Mouse (Mus musculus): Measurements from ENCODE around the gene Tmem59l. TPM values are rescaled to one million over a fixed set of nuclear protein-coding genes. Genes with fewer than 3 reads are reported as not detected.

Gene Tmem59l
- polyA plus RNA-seq, 1 experiment, result not detected

DNA sequence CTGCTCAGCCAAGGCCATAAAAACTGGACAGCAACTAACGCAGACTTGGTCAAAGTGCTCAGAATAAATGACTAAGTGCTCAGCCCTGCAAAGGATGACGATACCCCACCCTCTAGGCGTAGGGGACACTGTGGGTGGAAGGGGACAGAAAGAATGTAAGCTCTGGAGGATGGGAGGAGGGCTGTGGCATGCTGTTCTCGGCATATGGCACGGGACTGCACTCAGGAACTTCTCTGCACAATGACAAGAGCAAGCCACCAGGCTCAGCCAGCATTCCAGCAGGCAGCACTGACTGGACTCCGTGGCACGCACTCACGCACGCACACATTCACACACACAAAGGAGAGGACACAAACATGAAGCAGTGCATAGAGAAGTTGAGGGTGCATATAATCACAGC lies 26.6 kb downstream of the Tmem59l start:
- no peak for TF ChIP-seq GATA1 (IDR thresholded peaks at IDR 0.05; ENCODE audit: low read length)

DNA sequence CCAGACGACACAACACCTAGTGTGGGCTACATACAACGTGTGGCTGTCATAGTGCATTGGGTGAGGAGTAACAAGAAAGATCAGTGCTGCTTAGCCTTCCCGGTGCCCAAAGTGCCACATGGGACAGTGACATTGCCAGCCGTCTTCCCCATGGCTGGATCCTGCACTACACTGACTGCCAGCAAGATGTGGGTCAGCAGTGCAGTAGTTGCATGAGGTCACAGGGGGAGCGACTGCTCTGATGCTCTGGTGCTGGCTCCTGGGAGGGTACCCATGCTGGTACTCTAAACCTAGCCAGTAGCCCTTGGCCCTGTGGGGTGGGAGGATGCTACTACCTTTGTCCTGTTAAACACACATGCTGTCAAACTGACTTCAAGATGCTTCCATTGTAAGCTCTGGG lies 27.0 kb downstream of the Tmem59l start:
- TF ChIP-seq GATA1 (IDR thresholded peaks at IDR 0.05; ENCODE audit: low read length), result no peak

DNA sequence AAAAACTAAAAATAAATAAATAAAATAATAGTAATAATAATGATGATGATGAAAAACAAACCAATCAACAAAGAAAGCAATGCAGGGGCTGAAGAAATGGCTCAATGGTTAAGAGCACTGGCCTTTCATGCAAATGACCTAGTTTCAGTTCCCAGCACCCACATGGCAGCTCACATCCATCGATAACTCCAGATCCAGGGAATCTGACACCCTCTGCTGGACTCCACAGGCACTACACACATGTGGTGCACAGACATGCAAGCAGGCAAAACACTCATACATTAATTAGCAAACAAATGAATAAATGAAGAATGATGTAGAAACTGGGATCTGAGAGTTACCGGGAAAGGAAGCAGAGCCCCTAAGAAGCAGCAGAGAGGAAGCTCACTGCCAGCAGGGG lies 27.5 kb downstream of the Tmem59l start:
- no peak for TF ChIP-seq GATA1 (IDR thresholded peaks at IDR 0.05; ENCODE audit: low read length)

DNA sequence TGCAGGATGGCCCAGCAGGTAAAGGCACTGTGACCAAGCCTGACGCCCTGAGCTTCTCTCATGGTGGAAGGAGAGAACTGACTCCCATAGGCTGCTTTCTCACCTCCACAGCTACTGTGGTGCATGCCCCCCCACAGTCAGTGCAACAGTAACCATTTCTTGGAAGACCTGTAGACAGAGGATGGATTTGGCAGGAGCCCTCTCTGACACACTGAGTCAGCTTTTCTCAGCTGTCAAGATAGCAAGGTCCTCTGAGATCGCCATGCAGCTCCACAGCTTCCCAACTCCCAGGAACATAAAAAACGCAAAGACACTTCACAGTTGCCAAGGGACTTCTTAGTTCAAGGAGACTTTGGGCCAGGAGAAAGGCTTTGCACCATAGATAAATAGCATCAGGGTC lies 28.7 kb downstream of the Tmem59l start:
- TF ChIP-seq GATA1 (IDR thresholded peaks at IDR 0.05; ENCODE audit: low read length), result no peak

DNA sequence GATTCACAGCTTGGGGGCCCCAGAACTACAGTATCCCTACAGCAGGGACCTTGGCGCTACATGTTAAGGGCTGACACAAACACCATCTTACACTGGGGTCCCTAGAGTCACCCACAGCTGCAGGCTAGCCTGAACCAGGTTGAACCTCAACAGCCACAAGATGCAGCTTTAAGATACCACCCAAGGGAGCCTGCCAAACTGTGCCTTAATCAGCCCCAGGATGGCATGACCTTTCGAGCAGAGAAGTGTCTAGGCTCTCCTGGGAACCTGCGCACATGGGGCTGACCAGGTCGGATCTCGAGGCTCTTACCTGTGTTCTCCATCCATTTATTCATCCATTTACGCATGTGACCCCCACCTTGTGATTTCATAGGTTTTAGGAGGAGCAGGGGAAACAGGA lies 29.3 kb downstream of the Tmem59l start:
- TF ChIP-seq GATA1 (IDR thresholded peaks at IDR 0.05; ENCODE audit: low read length), result no peak

DNA sequence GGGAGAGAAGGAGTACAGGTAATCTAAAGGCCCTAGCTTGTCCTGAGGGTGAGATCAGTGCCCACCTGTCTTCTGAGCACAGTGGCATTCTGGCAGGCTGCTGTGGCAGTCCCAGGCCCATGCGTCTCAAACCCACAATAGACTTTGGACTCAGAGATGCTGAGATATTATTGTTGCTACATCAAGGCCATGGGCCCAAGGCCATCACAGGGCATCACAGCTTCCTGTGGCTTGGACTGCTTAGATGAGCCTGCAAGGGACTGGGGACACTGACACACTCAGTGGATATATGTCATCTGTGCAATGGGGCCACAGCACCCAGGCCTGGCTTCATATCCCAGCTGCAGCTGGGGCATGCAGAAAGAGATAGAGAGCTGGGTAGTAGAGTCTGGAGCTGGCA lies 30.2 kb downstream of the Tmem59l start:
- TF ChIP-seq GATA1 (IDR thresholded peaks at IDR 0.05; ENCODE audit: low read length), result no peak

DNA sequence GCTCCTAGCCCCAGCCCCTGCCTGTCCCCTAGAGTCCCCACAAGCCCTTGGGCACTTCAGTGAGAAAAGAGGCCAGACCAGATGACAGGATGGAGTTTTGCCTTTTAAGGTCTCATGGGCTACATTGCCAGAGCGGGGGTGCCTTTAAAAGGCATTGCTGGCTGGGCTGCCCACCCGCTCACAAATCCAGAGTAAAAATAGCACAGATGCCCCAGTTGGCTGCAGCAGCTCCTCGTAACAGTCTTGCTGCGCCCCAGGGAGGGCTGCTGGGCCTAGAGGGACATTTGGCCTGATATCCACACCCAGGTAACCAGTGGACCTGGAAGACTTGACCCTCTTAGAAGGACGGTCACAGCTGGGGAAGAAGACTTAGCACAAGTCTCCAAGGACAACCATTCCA lies 33.3 kb downstream of the Tmem59l start:
- TF ChIP-seq GATA1 (IDR thresholded peaks at IDR 0.05; ENCODE audit: low read length), result no peak

DNA sequence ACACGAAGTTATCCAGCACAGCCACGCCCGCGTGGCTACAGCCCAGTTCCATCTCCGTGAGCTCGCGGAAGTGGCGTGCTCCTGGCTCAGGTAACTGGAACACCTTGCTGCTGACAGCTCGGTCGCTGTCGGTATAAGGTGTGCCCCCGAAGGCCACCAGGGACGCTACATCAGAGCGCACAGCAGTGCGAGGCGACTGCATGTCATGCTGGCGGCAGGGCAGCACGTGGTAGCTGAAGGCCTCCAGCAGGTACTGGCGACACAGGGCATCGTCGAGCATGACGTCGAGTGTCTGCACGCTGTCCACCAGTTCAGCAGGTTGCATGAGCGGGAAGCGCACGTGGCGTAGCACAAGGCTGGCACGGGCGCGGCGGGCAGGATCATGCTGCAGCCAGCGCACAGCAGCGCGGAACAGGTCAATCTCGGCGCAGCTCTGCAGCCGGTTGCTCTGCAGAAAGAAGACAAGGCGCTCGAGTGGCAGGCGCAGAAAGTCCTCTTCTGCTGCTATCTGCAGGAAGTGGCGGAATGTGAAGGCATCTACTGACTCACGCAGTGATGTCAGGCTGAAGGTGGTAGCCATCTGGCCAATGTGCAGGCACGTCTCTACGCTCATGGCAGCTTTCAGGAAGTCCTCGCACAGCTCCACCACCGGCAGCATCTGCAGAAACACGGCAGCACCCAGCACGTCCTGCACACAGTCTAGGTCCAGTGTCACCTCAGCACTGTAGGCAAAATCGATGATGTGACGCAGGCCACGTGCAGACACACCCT lies 34.8 kb downstream of the Tmem59l start:
- TF ChIP-seq GATA1 (IDR thresholded peaks at IDR 0.05; ENCODE audit: low read length), result no peak

DNA sequence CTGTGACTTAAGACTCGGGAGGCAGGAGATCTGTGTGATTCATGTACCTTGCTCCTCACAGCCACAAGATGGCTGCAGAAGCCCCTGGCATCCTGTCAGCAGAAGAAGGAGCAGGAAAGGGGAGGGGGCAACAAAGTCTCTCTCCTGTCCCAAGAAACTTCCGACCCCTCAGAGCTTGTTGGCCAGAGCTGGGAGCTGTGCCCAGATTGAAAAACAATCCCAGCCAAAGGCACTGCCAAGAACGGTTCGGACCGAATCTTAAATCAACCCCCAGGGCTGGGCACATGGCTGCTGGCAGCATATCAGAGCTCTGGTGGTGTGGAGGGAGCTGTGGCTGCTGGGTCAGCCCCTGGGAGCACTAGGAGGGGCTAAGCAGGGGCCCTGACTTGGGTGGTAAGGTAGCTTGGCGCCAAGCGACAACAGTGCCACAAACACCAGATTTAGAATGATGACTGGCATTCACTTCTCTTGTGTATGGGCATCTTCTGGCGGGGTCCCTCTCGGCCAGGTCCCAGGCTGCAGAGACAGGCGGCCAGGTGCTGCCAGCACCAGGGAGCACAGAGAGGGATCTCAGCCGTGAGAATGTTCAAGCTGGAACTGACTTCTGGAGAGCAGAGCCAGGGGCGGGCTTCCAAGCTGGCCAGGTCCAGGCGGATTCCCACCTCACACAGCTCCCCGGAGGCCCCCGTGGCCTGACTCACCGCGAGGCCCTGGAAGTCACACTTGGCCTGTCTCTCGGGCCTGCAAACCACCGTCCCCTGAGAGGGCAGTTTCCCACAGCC lies 39.3 kb downstream of the Tmem59l start:
- no peak for TF ChIP-seq GATA1 (IDR thresholded peaks at IDR 0.05; ENCODE audit: low read length)

DNA sequence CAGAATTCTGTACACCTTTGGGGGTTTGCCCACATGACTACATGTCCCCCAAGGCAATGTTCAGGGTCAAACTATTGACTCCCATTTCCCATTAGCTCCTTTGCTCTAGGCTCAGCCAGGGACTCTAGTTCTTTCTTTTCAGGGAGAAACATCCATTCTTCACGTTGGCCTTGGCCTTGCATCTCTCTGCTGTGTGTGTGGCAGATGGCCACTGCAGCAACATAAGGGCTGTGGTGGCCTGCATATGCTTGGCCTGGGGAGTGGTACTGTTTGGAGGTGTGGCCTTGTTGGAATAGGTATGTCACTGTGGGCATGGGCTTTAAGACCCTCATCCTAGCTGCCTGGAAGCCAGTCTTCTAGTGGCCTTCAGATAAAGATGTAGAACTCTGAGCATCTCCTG lies 41.2 kb downstream of the Tmem59l start:
- no peak for TF ChIP-seq GATA1 (IDR thresholded peaks at IDR 0.05; ENCODE audit: low read length)

DNA sequence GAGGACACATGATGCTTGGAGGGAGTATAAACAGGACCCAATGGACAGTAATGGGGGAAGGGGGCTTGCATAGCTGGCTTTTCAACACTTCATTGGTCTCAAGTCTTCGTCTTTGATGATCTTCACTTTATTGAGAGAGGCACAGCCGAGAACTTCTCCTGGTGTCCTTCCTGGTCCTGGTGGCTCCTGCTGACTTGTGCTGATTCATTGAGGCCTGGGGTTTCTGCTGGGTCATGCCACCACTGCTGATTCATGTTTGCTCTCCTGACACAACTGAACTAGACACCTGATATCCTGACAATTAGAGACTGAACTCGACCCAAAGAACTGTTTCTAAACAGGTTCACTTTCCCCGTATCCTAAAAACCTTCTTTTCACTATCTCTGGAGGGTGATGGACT lies 43.8 kb downstream of the Tmem59l start:
- TF ChIP-seq GATA1 (IDR thresholded peaks at IDR 0.05; ENCODE audit: low read length), result no peak

DNA sequence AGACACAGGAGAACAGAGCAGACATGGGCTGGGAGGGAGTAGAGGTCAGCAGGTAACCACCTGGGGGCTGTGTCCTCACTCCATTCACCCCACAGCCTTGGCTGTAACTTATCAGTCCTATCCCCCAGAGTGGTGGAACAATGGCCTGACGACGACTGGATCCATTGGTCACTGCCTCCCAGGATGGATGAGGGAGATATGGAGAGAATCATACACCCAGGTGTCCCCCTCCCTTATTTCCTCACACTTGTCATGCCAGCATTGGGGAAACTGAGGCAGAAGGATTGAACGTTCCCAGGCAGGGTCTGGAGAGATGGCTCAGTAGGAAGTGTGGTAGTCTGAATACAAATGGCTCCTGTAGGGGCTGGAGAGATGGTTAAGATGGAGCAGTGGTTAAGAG lies 45.6 kb downstream of the Tmem59l start:
- no peak for TF ChIP-seq GATA1 (IDR thresholded peaks at IDR 0.05; ENCODE audit: low read length)

DNA sequence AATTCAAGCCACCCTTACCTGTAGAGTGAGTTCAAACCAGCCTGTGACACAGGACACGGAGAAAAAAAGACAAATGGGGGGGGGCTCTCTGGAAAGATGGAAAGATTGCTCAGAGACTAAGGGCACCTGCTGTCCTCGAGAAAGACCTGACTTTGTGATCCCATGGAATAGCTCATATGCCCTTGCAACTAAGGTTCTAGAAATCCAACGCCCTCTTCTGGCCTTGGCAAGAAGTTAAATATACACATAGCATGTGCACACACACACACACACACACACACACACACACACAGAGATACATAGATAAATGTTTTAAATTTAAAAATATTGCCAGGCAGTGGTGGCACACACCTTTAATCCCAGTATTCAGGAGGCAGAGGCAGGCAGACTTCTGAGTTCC lies 46.9 kb downstream of the Tmem59l start:
- no peak for TF ChIP-seq GATA1 (IDR thresholded peaks at IDR 0.05; ENCODE audit: low read length)

DNA sequence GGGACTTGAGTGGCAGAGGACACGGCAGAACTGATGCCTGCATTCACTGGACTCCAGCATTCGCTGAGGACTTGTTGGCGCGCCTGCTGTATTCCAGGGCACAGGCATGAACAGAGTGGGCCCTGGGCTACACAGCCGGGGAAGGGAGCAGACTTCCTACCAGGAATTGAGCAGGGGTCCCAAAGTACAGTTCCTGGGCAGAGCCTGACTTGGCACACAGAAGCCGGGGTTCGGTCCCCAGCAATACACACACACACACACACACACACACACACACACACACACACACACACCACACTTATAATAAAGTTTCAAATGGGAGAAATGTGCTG lies 47.3 kb downstream of the Tmem59l start:
- TF ChIP-seq GATA1 (IDR thresholded peaks at IDR 0.05; ENCODE audit: low read length), result no peak

DNA sequence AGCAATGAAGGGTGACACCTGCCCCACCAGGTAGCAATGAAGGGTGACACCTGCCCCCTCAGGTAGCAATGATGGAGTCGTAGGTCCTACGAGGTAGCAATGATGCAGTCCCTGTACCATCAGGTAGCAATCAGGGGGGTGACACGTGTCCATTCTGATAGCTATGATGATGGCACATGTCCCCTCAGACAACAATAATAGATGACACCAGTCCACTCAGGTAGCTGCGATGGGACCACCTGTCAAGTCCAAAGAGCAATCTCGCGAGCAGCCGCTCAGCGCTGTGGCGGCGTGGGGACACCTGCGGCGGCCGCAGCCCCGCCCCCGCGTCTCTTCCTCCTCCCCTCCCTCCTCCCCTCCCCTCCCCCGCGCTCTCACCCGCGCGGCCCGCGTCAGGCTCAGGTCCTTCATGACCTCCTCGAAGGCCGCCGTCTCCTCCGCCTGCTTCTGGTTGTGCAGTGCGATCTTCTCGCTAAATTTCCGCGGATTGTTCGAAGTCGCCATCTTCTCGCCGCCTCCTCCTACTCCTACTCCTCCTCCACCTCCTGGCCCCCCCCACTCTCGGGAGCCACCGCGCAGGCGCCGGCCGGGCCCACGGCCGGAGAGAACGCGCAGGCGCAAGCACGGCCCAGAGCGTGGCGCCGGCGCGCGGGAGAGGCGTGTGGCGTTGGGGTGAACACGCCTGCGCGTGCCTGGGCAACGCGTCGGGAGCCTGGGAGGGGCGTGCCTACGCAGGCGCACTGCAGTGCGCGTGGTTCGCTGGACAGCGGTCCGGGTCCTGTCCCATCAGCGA lies 47.9 kb downstream of the Tmem59l start, which contains the start of gene Crtc1:
TSS of gene Crtc1 (minus strand) at position 525 of the 793 bp plus-strand sequence.
- no peak for TF ChIP-seq GATA1 (IDR thresholded peaks at IDR 0.05; ENCODE audit: low read length)

DNA sequence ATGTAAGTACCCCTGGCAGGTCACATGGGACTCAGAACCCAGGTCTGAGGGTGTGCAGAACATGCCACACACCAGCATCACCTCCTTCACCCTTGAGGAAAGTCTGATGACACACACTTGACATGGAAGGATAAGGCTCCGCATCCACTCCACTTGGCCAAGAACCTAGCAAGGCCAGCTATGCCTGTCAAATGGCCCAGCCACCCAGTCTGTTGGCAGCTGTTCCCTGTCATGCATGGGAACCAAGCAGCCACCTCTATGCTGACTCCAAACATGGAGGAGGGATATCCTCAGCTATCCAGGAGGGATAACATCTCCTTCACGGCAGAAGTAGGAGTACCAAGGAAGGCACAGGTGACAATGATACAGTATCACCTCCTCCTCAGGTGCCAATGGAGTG lies 48.7 kb downstream of the Tmem59l start:
- no peak for TF ChIP-seq GATA1 (IDR thresholded peaks at IDR 0.05; ENCODE audit: low read length)

Measured in G1E-ER4 (cell line).